Mouse (Mus musculus) splenic B cell, adult 2 months (primary cell): ENCODE results near the gene Hemk1.

Experiments used
- DNase-seq: peaks from one replicate; pipeline ENCODE4 v3.0.0-alpha.2; 2011; ENCODE audit warnings: low read depth, low spot score
- H3K27me3 ChIP-seq: 2 replicates; pipeline ENCODE4 v1.6.1; 2012; ENCODE audit warnings: mild to moderate bottlenecking, low read length, moderate library complexity, mixed read lengths; ENCODE audit not compliant: control insufficient read depth, poor library complexity, insufficient read depth, severe bottlenecking
- H3K36me3 ChIP-seq: 2 replicates; pipeline ENCODE4 v1.6.1; 2012; ENCODE audit warnings: mild to moderate bottlenecking, low read length, moderate library complexity, mixed read lengths; ENCODE audit not compliant: control insufficient read depth, poor library complexity, insufficient read depth, severe bottlenecking

Gene Hemk1

GRCm38 (mm10) chr9:107333686-107334085 is 4.5 kb downstream of the Hemk1 start:
- DNase-seq, result no peak
- Histone ChIP-seq H3K27me3 (no peaks in the 10 kb centered on the region), H3K36me3 (no peaks in the 10 kb centered on the region)

DNA sequence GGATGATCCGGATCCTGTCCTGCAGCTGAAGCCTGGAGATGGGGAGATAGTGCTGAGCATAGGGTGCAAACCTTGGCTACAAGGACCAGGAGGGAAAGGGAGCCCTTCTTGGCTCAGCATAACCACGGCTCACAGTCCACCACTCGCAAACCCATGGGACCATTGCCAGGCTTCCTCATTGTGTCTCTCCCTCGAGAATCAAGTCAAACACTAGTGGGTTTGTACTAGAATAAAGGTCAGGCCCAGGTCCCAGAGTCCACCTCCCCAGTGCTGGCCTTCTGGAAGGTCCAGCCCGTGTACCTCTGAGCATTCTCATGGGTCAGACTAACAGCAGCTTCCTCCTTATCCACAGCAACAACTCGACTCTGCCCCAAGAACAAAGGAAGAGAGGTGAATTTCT is 7.4 kb downstream of the Hemk1 start:
- H3K36me3 ChIP-seq, result no peaks in the 10 kb centered on the region
- no peak for DNase-seq
- no peaks in the 10 kb centered on the region for H3K27me3 ChIP-seq

DNA sequence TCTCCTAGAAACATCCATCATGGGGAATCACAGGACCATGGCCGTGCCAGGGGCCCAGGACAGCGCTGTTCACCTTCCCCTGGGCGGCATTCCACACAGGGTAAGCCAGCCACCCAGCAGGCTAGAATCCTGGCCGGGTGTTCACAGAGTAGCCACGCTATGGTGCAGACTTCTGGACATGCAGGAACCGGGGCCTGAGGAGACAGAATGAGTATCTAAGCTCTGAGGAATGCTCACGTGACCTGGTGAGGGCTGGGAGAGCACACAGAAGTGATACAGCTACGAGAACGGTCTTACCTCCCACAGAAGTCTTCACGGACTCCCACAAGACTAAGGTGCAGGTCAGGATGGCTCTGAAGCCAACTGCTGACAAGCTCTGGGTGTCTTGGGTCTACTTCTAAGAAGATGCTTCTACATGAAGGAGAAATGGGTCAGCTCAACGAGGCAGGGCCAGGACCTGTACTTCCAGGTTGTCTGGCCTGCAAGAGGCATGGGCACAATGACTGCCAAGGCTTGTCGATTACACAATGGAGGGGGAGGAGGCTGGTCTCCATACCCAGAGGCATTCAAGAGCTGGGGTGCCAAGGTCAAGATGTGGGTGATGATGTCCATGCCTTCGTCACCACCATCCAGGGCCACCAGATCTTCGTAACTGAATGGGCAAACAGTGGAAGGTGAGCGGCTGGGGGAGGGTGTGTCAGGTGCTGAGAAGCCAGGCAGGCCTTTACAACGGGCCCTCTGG is 10.1 kb downstream of the Hemk1 start:
- Histone ChIP-seq H3K27me3 (no peaks in the 10 kb centered on the region), H3K36me3 (no peaks in the 10 kb centered on the region)
- no peak for DNase-seq

GRCm38 (mm10) chr9:107325904-107326303 is 12.2 kb downstream of the Hemk1 start:
- DNase-seq, result no peak
- no peaks in the 10 kb centered on the region for H3K27me3 ChIP-seq

GRCm38 (mm10) chr9:107324799-107325561 is 13.2 kb downstream of the Hemk1 start:
- no peaks in the 10 kb centered on the region for H3K36me3 ChIP-seq
- no peaks in the 10 kb centered on the region for H3K27me3 ChIP-seq
- no peak for DNase-seq

More at GRCm38 (mm10) chr9:107325904-107326303, 12.2 kb downstream of the Hemk1 start:
- H3K36me3 ChIP-seq, result no peaks in the 10 kb centered on the region

DNA sequence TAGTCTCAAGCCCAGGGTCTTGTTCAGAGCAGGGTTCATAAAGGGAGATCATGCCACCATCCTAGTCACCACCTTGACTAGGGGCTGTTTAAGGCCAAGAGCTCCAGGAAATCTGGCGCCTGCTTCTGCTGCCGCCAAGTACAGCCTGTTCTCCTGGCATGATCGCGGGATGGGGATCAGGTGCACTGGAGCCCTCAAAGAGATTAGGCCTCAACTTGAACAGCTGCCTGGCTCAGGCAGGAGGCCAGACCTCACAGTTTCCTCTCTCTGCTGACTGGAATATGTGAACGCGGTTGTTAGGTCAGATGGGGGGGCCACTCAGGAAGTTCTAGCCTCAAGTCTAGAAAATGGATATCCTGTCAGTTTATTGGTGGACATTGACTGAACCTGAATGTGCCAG is 14.6 kb downstream of the Hemk1 start:
- no peak for DNase-seq
- H3K36me3 ChIP-seq, result no peaks in the 10 kb centered on the region
- H3K27me3 ChIP-seq, result no peaks in the 10 kb centered on the region

GRCm38 (mm10) chr9:107322461-107323050 is 15.6 kb downstream of the Hemk1 start:
- H3K36me3 ChIP-seq, result no peaks in the 10 kb centered on the region
- DNase-seq, result no peak
- H3K27me3 ChIP-seq, result no peaks in the 10 kb centered on the region

DNA sequence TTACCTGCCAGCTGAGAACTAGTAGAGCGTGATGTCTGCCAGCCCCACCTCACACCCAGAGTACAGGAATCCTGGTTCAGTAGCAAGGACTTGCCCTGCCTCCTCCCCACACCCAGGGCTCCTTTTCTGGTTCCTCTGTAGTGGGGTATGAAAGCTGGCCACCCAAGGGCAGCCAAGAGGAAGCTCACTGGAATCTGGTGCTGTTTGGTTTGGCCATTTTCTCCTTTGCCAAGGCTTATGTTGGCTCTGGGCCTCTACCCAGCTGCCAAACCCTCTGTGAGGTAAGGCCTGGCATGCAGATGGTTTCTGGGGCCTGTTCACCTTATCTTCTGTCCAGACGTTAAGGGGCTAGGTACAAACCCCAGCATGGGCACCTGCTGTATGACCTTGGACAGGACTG is 22.4 kb downstream of the Hemk1 start:
- H3K36me3 ChIP-seq, result no peaks in the 10 kb centered on the region
- no peak for DNase-seq
- no peaks in the 10 kb centered on the region for H3K27me3 ChIP-seq

DNA sequence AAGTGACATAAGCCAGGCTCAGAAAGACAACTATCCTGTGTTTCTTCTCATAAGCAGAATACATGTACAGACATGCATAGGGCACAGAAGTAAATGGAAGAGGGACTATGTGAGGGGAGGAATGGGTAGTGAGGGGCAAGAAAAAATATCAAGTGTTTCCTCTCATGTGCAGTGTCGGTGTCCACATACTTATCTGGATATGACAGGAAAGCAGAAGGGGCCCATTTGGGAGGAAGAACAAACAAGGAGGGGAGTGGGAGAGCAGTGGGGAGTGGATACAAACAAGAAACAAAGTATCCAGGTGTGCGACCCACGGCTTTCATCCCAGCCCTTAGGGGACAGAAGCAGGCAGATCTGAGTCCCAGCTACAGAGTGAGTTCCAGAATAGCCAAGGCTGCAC is 24.2 kb downstream of the Hemk1 start:
- Histone ChIP-seq H3K27me3 (no peaks in the 10 kb centered on the region), H3K36me3 (no peaks in the 10 kb centered on the region)
- no peak for DNase-seq

GRCm38 (mm10) chr9:107312811-107313584 is 25.2 kb downstream of the Hemk1 start:
- Histone ChIP-seq H3K36me3 (no peaks in the 10 kb centered on the region), H3K27me3 (no peaks in the 10 kb centered on the region)
- DNase-seq, result peak; percentile 72

DNA sequence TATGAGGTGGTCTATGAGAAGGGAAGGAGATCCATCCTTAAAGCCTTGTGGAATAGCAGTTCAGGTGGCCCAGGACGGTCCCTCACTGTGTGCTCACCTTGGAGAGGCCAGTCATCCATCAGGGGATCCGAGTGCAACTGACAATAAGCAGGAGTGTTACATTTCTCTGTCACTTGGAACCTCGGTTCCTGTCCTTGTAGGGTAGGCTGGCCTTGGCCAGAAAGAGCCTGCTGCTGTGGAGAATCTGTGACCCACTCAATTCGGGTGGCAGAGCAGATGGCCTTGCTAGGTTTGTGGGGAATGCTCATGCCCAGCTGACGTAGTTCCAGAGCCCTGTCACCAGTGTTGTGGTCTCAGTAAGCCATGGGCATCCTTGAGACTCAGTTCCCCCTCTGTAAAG is 28.6 kb downstream of the Hemk1 start:
- DNase-seq, result no peak
- no peaks in the 10 kb centered on the region for H3K27me3 ChIP-seq
- no peaks in the 10 kb centered on the region for H3K36me3 ChIP-seq

DNA sequence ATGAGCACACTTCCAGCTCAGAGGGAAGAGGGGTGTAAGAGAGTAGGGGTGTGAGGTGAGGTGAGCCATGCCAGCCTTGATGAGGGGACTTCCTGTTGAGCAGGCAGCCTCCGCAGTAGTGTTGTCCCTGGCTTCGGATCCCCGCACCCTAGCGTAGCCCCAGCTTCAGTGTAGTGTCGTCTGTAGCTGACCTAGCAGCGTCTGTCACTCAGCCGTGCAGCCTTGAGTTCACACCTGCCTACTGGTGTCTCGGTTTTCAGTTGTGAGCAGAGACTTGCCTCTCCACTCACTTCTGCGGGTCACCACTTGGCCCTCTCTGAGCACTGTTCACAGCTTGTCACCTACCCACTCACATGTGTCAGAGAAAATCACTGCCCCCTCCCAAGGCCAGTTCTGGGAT is 29.0 kb downstream of the Hemk1 start:
- no peaks in the 10 kb centered on the region for H3K27me3 ChIP-seq
- H3K36me3 ChIP-seq, result no peaks in the 10 kb centered on the region
- DNase-seq, result no peak

DNA sequence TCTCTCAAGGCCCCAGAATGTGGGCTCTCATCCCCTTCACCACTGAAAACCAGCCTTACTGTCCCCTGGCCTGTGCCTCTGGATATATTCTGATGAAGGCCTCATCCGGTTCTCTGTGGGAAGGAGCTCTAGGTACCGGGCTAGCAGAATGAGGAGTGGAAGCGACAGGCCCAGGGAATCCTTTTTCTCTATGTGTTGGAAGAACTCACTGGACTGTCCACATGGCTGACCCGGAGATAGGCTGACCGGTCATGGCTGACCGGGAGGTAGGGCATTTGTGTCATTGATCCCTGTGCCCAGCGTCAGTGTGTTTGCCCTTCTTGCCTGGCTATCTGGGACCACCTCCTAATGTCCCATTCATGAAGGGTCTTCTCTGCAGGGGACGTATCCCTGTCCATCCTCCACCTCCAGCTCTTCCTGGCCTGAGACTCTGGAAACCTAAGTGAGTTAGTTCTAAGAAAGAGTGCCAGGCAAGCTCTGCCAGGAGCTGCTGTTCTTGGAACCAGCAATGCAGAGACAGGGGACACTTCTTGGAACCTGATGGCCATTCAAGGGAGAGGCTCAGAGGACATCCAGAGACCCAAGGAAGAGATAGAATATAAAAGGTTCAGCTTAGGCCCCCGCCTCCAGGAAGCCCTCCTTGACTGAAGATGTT is 29.7 kb downstream of the Hemk1 start:
- no peaks in the 10 kb centered on the region for H3K36me3 ChIP-seq
- H3K27me3 ChIP-seq, result no peaks in the 10 kb centered on the region
- DNase-seq, result no peak

DNA sequence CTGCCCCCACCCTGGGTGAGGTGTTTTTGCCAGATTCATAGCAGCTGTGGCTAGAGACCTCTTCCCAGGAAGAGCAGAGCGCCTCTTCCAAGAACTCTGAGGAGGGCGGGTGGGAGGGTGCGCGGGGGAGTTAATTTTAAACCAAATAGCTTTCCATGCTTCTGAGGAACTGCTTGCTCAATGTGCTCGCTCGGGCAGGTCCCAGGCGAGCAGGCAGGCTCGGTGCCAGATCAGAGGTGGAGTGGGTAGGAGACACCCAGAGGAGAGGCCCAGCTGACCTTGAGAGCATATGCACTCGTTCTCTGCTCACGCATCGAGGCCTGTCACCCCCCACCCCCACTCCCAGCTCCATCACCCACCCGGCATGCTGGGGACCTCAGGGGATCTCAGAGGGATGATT is 30.3 kb downstream of the Hemk1 start:
- Histone ChIP-seq H3K36me3 (no peaks in the 10 kb centered on the region), H3K27me3 (no peaks in the 10 kb centered on the region)
- DNase-seq, result no peak
